Mouse (Mus musculus) liver, postnatal 0 days (tissue): ENCODE results near the gene Cabp4. TPM values are rescaled to one million over a fixed set of nuclear protein-coding genes. Genes with fewer than 3 reads are reported as not detected.

ENCODE experiments used
- ATAC-seq: fragments of 200-750 bp; cut with Nextera tagmentation; 2 replicates; pipeline ENCODE4 v1.8.0; 2017; ENCODE audit warnings: mild to moderate bottlenecking, moderate library complexity
- DNase-seq: peaks from one replicate; pipeline ENCODE4 v3.0.0-alpha.2; 2016
- H3K27ac ChIP-seq: fragments of 300-500 bp; sonication (generic); 2 replicates; pipeline ENCODE4 v1.5.1; 2014; ENCODE audit warnings: antibody characterized with exemption, moderate library complexity, mild to moderate bottlenecking, low read depth
- H3K27me3 ChIP-seq: fragments of 300-500 bp; sonication (generic); 2 replicates; pipeline ENCODE4 v1.6.1; 2014; ENCODE audit warnings: low read length, control low read depth, mixed read lengths; ENCODE audit not compliant: insufficient read depth
- H3K36me3 ChIP-seq: fragments of 300-500 bp; sonication (generic); replicated peaks from 2 replicates; pipeline ENCODE4 v1.6.1; 2014; ENCODE audit warnings: mild to moderate bottlenecking, control low read depth, low read length, moderate library complexity, mixed read lengths; ENCODE audit not compliant: insufficient read depth
- H3K4me1 ChIP-seq: fragments of 300-500 bp; sonication (generic); 2 replicates; pipeline ENCODE4 v1.6.1; 2014; ENCODE audit warnings: antibody characterized with exemption, mild to moderate bottlenecking, control low read depth; ENCODE audit not compliant: insufficient read depth
- H3K4me2 ChIP-seq: fragments of 300-500 bp; sonication (generic); 2 replicates; pipeline ENCODE4 v1.6.1; 2014; ENCODE audit warnings: low read depth, mild to moderate bottlenecking, low read length, moderate library complexity, mixed read lengths
- H3K4me3 ChIP-seq: fragments of 300-500 bp; sonication (generic); 2 replicates; pipeline ENCODE4 v1.5.1; 2014; ENCODE audit warnings: low read depth, low read length
- H3K9ac ChIP-seq: fragments of 300-500 bp; sonication (generic); replicated peaks from 2 replicates; pipeline ENCODE4 v1.6.1; 2014; ENCODE audit warnings: mild to moderate bottlenecking, moderate library complexity
- H3K9me3 ChIP-seq: fragments of 300-500 bp; sonication (generic); 2 replicates; pipeline ENCODE4 v1.6.1; 2016; ENCODE audit warnings: mild to moderate bottlenecking, control low read depth, low read length, mixed read lengths
- CTCF ChIP-seq: sonication (generic); IDR thresholded peaks from 2 replicates; pipeline ENCODE4 v1.5.1; 2016; ENCODE audit warnings: antibody characterized with exemption, low read depth
- EP300 ChIP-seq: IDR thresholded peaks from 2 replicates; pipeline ENCODE4 v1.6.1; 2016; ENCODE audit warnings: antibody characterized with exemption, low read depth, mild to moderate bottlenecking
- whole genome bisulfite sequencing: fragments of 180-500 bp; shearing (Covaris S2); extraction: QIAGEN DNeasy Blood & Tissue Kit; methylation state at CpG from one replicate; pipeline ENCODE4 v1.1.7; 2014; ENCODE audit not compliant: insufficient replicate concordance; 5-methylcytosine and 5-hydroxymethylcytosine counted together
- polyA plus RNA-seq: library from polyadenylated mRNA; unstranded; fragments of >200 nt; fragmentation: Nextera tagmentation; extraction: Ambion mirVana; gene quantifications from 2 replicates; pipeline ENCODE4 v1.2.1, GENCODE M21; 2015

The Cabp4 gene
- polyA plus RNA-seq, 1 experiment from 2014 or later = 0.11 TPM

DNA sequence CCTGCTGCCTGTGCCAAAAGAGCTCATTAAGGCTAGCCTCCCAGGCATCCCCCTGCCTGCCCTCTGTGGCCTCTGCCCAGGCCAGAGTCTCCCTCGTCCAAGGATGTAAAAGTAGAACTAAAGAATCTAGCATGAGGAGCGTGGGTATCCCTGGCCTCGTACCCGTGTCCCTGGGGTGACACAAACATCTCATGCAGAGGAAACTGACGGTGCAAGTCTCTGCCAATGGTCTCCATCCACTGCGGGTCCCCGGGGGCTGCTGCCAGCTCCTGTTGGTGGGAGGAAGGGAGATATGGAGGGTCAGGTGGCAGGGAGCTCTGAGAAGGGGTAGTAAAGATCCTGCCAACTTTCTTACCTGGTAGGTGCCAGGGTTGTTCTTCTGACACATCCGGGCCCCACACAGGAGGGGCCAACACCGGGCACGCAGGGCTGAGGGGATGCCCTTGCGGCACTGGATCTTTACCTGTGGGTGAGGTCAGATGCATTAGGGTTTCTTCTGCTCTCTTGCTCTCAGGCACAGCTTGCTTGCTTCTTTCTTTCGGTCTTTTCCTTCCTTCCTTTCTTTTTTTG lies 45.3 kb upstream of the Cabp4 start:
- Histone ChIP-seq H3K4me3 (no peak overlapping the region), H3K4me1 (peaks cover 46% of the 10 kb centered on the region), H3K36me3 (peaks cover 9% of the 10 kb centered on the region), H3K27me3 (no peaks in the 10 kb centered on the region), H3K27ac (no peak overlapping the region), H3K9me3 (no peaks in the 10 kb centered on the region), H3K9ac (no peak overlapping the region), H3K4me2 (peak overlapping the region; percentile 14; the same call in 1 of the 2 replicates)
- WGBS = 71% methylated on average over 12 of the region's 12 CpGs
- no peak for TF ChIP-seq EP300
- no peak for TF ChIP-seq CTCF
- ATAC-seq (no peak), DNase-seq (no peak)

GRCm38 (mm10) chr19:4187303-4187702 lies 43.5 kb upstream of the Cabp4 start:
- no peaks in the 10 kb centered on the region for H3K9me3 ChIP-seq
- peak overlapping the region; percentile 38 for H3K4me2 ChIP-seq
- H3K4me3 ChIP-seq = no peak overlapping the region
- no peaks in the 10 kb centered on the region for H3K27me3 ChIP-seq
- ATAC-seq (no peak), DNase-seq (no peak)
- WGBS = 54% methylated on average over 3 of the region's 3 CpGs
- H3K27ac ChIP-seq = no peak overlapping the region
- peaks cover 43% of the 10 kb centered on the region for H3K4me1 ChIP-seq
- H3K36me3 ChIP-seq = no peaks in the 10 kb centered on the region
- TF ChIP-seq CTCF (no peak), EP300 (no peak)
- H3K9ac ChIP-seq = no peak overlapping the region; the same call in 1 of the 2 replicates

GRCm38 (mm10) chr19:4184976-4185975 lies 41.4 kb upstream of the Cabp4 start:
- Histone ChIP-seq H3K4me1 (peaks cover 31% of the 10 kb centered on the region), H3K9me3 (no peaks in the 10 kb centered on the region), H3K27me3 (no peaks in the 10 kb centered on the region), H3K27ac (peak overlapping the region; percentile 79), H3K4me3 (no peak overlapping the region), H3K36me3 (no peaks in the 10 kb centered on the region), H3K4me2 (peak overlapping the region; percentile 15; the same call in 1 of the 2 replicates), H3K9ac (no peak overlapping the region)
- ATAC-seq (peak; percentile 54), DNase-seq (no peak)
- no peak for TF ChIP-seq CTCF
- 34% methylated on average over 15 of the region's 15 CpGs for WGBS

GRCm38 (mm10) chr19:4183689-4184088 lies 39.9 kb upstream of the Cabp4 start:
- Histone ChIP-seq H3K27ac (0 out of 2 replicates have a peak overlapping the region, but pooled peaks have one; percentile 39), H3K36me3 (0 out of 2 replicates have a peak, but pooled peaks cover 4% of the 10 kb centered on the region), H3K9me3 (no peaks in the 10 kb centered on the region), H3K4me3 (no peak overlapping the region), H3K4me1 (peaks cover 31% of the 10 kb centered on the region), H3K9ac (no peak overlapping the region), H3K4me2 (0 out of 2 replicates have a peak overlapping the region, but pooled peaks have one; percentile 2), H3K27me3 (no peaks in the 10 kb centered on the region)
- TF ChIP-seq CTCF (no peak), EP300 (no peak)
- DNase-seq (no peak), ATAC-seq (no peak)
- WGBS = 69% methylated on average over 2 of the region's 2 CpGs

DNA sequence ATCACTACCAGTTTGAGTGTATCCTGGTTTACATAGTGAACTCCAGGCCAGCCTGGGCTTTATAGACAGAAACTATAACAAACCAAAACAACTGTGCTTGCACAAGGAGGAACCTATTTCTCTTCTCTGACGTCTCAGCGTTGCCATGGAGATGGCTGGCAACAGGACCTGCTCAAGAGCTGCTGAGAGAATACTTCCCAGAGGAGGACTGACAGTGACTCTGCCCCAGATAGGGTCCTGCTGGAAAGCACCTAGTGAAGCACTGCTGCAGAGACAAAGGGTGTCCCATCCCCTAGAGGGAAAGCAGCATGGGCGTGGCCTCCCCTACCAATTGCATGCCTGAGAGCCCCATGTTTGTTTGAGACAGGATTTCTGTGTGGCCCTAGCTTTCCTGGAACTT lies 38.1 kb upstream of the Cabp4 start:
- ATAC-seq (peak; percentile 53), DNase-seq (peak; percentile 67)
- Histone ChIP-seq H3K9ac (no peak overlapping the region), H3K4me2 (no peak overlapping the region), H3K36me3 (0 out of 2 replicates have a peak, but pooled peaks cover 4% of the 10 kb centered on the region), H3K27me3 (no peaks in the 10 kb centered on the region), H3K9me3 (no peaks in the 10 kb centered on the region), H3K27ac (no peak overlapping the region), H3K4me1 (peaks cover 31% of the 10 kb centered on the region), H3K4me3 (no peak overlapping the region)
- 37% methylated on average over 3 of the region's 3 CpGs for WGBS
- TF ChIP-seq EP300 (no peak), CTCF (no peak)

DNA sequence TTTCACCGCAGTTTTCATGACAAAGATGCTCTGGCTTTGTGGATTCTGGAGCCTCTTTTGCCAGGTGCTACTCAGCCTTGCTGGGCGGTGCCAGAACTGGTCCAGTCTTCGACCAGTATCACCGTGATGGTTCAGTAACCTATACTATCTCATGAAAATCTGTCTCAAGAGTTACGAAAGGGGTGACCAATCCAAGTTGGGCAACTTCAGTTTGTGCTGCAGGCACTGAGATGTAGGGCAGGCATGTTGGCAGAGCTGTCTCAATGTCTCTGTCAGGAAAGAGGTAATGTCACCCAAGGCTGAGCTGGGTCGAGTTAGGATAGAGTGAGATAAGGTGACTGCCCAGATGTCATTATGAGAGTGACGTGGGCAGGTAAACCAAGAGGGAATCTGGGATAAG lies 36.6 kb upstream of the Cabp4 start:
- DNase-seq (no peak), ATAC-seq (no peak)
- Histone ChIP-seq H3K4me3 (no peak overlapping the region), H3K9me3 (no peaks in the 10 kb centered on the region), H3K4me2 (no peak overlapping the region), H3K27ac (no peak overlapping the region), H3K27me3 (no peaks in the 10 kb centered on the region), H3K4me1 (peaks cover 20% of the 10 kb centered on the region), H3K36me3 (0 out of 2 replicates have a peak, but pooled peaks cover 4% of the 10 kb centered on the region), H3K9ac (no peak overlapping the region)
- WGBS = 74% methylated on average over 7 of the region's 7 CpGs
- no peak for TF ChIP-seq CTCF
- TF ChIP-seq EP300 = no peak
